In the genomic region with DNA sequence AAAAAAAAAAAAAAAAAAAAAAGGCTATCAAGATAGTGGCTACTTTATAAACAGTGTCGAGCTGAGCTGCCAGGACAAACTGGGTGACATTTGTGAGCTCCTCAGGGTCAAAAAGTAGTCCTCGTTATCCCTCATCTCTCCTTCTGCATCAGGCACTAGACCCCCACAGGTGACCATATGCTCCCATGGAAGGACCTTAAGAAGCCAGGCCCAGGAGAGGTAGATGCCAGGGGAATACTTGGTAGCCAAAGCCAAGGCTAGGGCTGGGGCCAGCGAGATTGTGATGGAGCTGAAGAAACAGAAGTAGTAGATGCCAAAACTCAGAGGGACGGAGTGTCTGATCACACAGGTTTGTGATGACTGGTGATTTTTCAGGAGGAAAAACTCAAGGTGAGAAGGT, we compare ENCODE assay signal across 18 mouse cellular contexts. TPM values are rescaled to one million over a fixed set of nuclear protein-coding genes. Genes with fewer than 3 reads are reported as not detected.
DNase-seq lines count a peak whose midpoint lies in the region; ATAC-seq and TF ChIP-seq lines count a peak whose summit lies in the region.
"Had no signal": no experiment of that assay in that cellular context is flagged by ENCODE, and none has a peak within 500 bp of the region (broad histone marks: within the 10 kb centered on the region; RNA-seq: fewer than 3 reads in every experiment).

No protein-coding gene starts in this region.

- no peaks in the 10 kb centered on the region for H3K9me3 ChIP-seq in intestine, embryonic 15.5 days
- no peaks in the 10 kb centered on the region for H3K9me3 ChIP-seq in intestine, postnatal 0 days (ENCODE audit: control insufficient read depth)
- H3K9me3 ChIP-seq in kidney, embryonic 16.5 days (ENCODE audit: low read length) = no peaks in the 10 kb centered on the region
- H3K9me3 ChIP-seq: embryonic facial prominence, embryonic 12.5 days; embryonic facial prominence, embryonic 15.5 days; G1E; heart, embryonic 12.5 days had no signal

- no peak overlapping the region for H3K4me2 ChIP-seq in intestine, embryonic 15.5 days (replicated peaks)
- H3K4me2 ChIP-seq in intestine, postnatal 0 days (replicated peaks; ENCODE audit: low read depth) = no peak overlapping the region
- H3K4me2 ChIP-seq in kidney, embryonic 16.5 days (replicated peaks; ENCODE audit: low read depth, low read length) = no peak overlapping the region
- H3K4me2 ChIP-seq: embryonic facial prominence, embryonic 12.5 days; embryonic facial prominence, embryonic 15.5 days; hindbrain, embryonic 14.5 days had no signal

- ATAC-seq in intestine, embryonic 15.5 days = 0 out of 2 replicates have a peak, but pooled peaks have one; percentile 10
- no peak for ATAC-seq in intestine, postnatal 0 days
- ATAC-seq in kidney, embryonic 16.5 days (ENCODE audit: low FRiP score, low TSS enrichment) = no peak
- ATAC-seq: forebrain, embryonic 14.5 days; forebrain, postnatal 0 days; hindbrain, postnatal 0 days had no signal

- no peak for TF ChIP-seq CTCF in intestine, postnatal 0 days (IDR thresholded peaks at IDR 0.05; ENCODE audit: low read depth)

- 81% methylated on average over 4 of the region's 4 CpGs for WGBS in intestine, embryonic 15.5 days
- WGBS in intestine, postnatal 0 days = 94% methylated on average over 4 of the region's 4 CpGs
- WGBS in kidney, embryonic 16.5 days = 80% methylated on average over 4 of the region's 4 CpGs

- no peak overlapping the region for H3K9ac ChIP-seq in intestine, embryonic 15.5 days
- H3K9ac ChIP-seq in intestine, postnatal 0 days (ENCODE audit: low read depth, low read length) = no peak overlapping the region
- H3K9ac ChIP-seq in kidney, embryonic 16.5 days (replicated peaks; ENCODE audit: low read length) = no peak overlapping the region
- H3K9ac ChIP-seq: embryonic facial prominence, embryonic 12.5 days; embryonic facial prominence, embryonic 15.5 days; forebrain, postnatal 0 days; heart, embryonic 12.5 days; hindbrain, embryonic 14.5 days had no signal

- peak; percentile 4 for DNase-seq in cerebellum, adult 11-12 months
- no peak for DNase-seq in cerebellum, postnatal 4 days (ENCODE audit: low spot score in 2 of 2)
- DNase-seq in kidney, postnatal 10 days = no peak
- peak; percentile 9 for DNase-seq in brain, adult 2 months (ENCODE audit: low read depth, low spot score)

- H3K4me1 ChIP-seq in intestine, embryonic 15.5 days (replicated peaks) = 0 out of 2 replicates have a peak, but pooled peaks cover 6% of the 10 kb centered on the region
- H3K4me1 ChIP-seq in intestine, postnatal 0 days (replicated peaks; ENCODE audit: control insufficient read depth, insufficient read depth, low read length) = no peaks in the 10 kb centered on the region
- H3K4me1 ChIP-seq in kidney, embryonic 16.5 days (ENCODE audit: insufficient read depth, low read length) = peaks cover 15% of the 10 kb centered on the region
- H3K4me1 ChIP-seq: embryonic facial prominence, embryonic 12.5 days; embryonic facial prominence, embryonic 15.5 days had no signal

- H3K27ac ChIP-seq in intestine, embryonic 15.5 days = no peak overlapping the region
- H3K27ac ChIP-seq in intestine, postnatal 0 days (ENCODE audit: low read depth, low read length) = no peak overlapping the region
- 0 out of 2 replicates have a peak overlapping the region, but pooled peaks have one; percentile 60 for H3K27ac ChIP-seq in kidney, embryonic 16.5 days (ENCODE audit: low read length)
- H3K27ac ChIP-seq: embryonic facial prominence, embryonic 12.5 days; embryonic facial prominence, embryonic 15.5 days; gastrocnemius, adult 2 months; hindbrain, embryonic 14.5 days; hindbrain, postnatal 0 days had no signal

- H3K36me3 ChIP-seq in intestine, embryonic 15.5 days = no peaks in the 10 kb centered on the region
- H3K36me3 ChIP-seq in intestine, postnatal 0 days (ENCODE audit: control insufficient read depth, insufficient read depth) = no peaks in the 10 kb centered on the region
- no peaks in the 10 kb centered on the region for H3K36me3 ChIP-seq in kidney, embryonic 16.5 days (ENCODE audit: insufficient read depth, low read length)
- H3K36me3 ChIP-seq: embryonic facial prominence, embryonic 12.5 days; embryonic facial prominence, embryonic 15.5 days; G1E; heart, embryonic 12.5 days had no signal

- H3K27me3 ChIP-seq in intestine, embryonic 15.5 days (replicated peaks) = no peaks in the 10 kb centered on the region
- H3K27me3 ChIP-seq in intestine, postnatal 0 days (replicated peaks; ENCODE audit: control insufficient read depth, insufficient read depth, low read length) = no peaks in the 10 kb centered on the region
- no peaks in the 10 kb centered on the region for H3K27me3 ChIP-seq in kidney, embryonic 16.5 days (ENCODE audit: insufficient read depth, low read length)
- H3K27me3 ChIP-seq: CH12.LX; embryonic facial prominence, embryonic 12.5 days; embryonic facial prominence, embryonic 15.5 days; heart, embryonic 12.5 days; Patski had no signal

- H3K4me3 ChIP-seq in intestine, embryonic 15.5 days (replicated peaks) = no peak overlapping the region
- no peak overlapping the region for H3K4me3 ChIP-seq in intestine, postnatal 0 days (ENCODE audit: low read depth, low read length)
- H3K4me3 ChIP-seq in kidney, embryonic 16.5 days (ENCODE audit: low read length) = no peak overlapping the region
- H3K4me3 ChIP-seq: embryonic facial prominence, embryonic 12.5 days; embryonic facial prominence, embryonic 15.5 days; gastrocnemius, adult 2 months; heart, embryonic 12.5 days had no signal

RNA-seq across cellular contexts. Expression of gene Tram2, which starts 21.7 kb away (rescaled TPM):
- 6.4 and 6.9 TPM in 2 replicates for polyA plus RNA-seq in intestine, embryonic 15.5 days (2015; fragmentation: Nextera tagmentation; extraction: Ambion mirVana)
- polyA plus RNA-seq in intestine, postnatal 0 days (2015; fragmentation: Nextera tagmentation; extraction: Ambion mirVana) = 4.2 and 4.3 TPM in 2 replicates
- 8.6 and 10.2 TPM in 2 replicates for polyA plus RNA-seq in kidney, embryonic 16.5 days (2015; fragmentation: Nextera tagmentation; extraction: Ambion mirVana)

Comparison
In these comparisons a context has a peak if more than half of its experiments do, and no peak if none do; other contexts are left out.
1. DNase-seq: peak in cerebellum, adult 11-12 months (single experiment) and brain, adult 2 months (single experiment); none in cerebellum, postnatal 4 days (0 of 2) and kidney, postnatal 10 days (single experiment).